Mouse (Mus musculus): ENCODE measurements around the gene Dtymk.

Dtymk gene

GRCm38 (mm10) chr1:93746179-93746578 is 55.6 kb downstream of the Dtymk start:
- DNase-seq (ENCODE audit: low read depth, low spot score), result no peak

DNA sequence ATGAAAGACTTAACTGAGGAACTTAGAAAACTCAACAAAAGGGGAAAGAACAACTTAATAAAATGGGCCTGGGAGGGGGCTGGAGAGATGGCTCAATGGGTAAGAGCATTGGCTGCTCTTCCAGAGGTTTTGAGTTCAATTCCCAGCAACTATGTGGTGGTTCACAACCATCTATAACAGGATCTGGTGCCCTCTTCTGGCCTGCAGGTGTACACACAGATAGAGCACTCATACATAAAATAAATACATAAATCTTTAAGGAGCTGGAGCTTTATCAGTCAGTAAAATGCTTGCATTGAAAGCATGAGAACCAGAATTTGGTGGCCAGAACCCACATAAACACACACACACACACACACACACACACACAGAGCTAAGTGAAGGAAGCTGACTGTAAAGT is 58.8 kb downstream of the Dtymk start:
- DNase-seq (ENCODE audit: low read depth, low spot score), result no peak
